Mouse (Mus musculus) intestine, embryonic 16.5 days (tissue): ENCODE results near the gene Acsm1. TPM values are rescaled to one million over a fixed set of nuclear protein-coding genes. Genes with fewer than 3 reads are reported as not detected.
"Not testable (repeated sequence)": the region's sequence is repeated elsewhere in the genome, so short reads cannot be mapped to it uniquely, and the experiment has no call there.

ENCODE experiments used
- ATAC-seq: fragments of 200-750 bp; cut with Nextera tagmentation; 2 replicates; pipeline ENCODE4 v1.8.0; 2017; ENCODE audit warnings: moderate TSS enrichment, moderate library complexity
- H3K27ac ChIP-seq: fragments of 300-500 bp; sonication (generic); 2 replicates; pipeline ENCODE4 v1.5.1; 2014; ENCODE audit warnings: mild to moderate bottlenecking, low read length
- H3K27me3 ChIP-seq: fragments of 300-500 bp; sonication (generic); replicated peaks from 2 replicates; pipeline ENCODE4 v1.6.1; 2014; ENCODE audit warnings: low read length, control low read depth, mixed read lengths; ENCODE audit not compliant: control insufficient read depth, insufficient read depth
- H3K36me3 ChIP-seq: fragments of 300-500 bp; sonication (generic); 2 replicates; pipeline ENCODE4 v1.6.1; 2014; ENCODE audit warnings: low read length, control low read depth; ENCODE audit not compliant: control insufficient read depth, insufficient read depth
- H3K4me1 ChIP-seq: fragments of 300-500 bp; sonication (generic); 2 replicates; pipeline ENCODE4 v1.6.1; 2014; ENCODE audit warnings: low read length, control low read depth, mixed read lengths; ENCODE audit not compliant: control insufficient read depth, insufficient read depth
- H3K4me2 ChIP-seq: fragments of 300-500 bp; sonication (generic); 2 replicates; pipeline ENCODE4 v1.6.1; 2014; ENCODE audit warnings: low read depth, low read length, control low read depth
- H3K4me3 ChIP-seq: fragments of 300-500 bp; sonication (generic); 2 replicates; pipeline ENCODE4 v1.5.1; 2014; ENCODE audit warnings: mild to moderate bottlenecking, low read length
- H3K9ac ChIP-seq: fragments of 300-500 bp; sonication (generic); 2 replicates; pipeline ENCODE4 v1.6.1; 2014; ENCODE audit warnings: low read depth, low read length
- H3K9me3 ChIP-seq: fragments of 300-500 bp; sonication (generic); 2 replicates; pipeline ENCODE4 v1.6.1; 2016; ENCODE audit warnings: low read length, control low read depth; ENCODE audit not compliant: control insufficient read depth
- WGBS: fragments of 180-500 bp; shearing (Covaris S2); extraction: QIAGEN DNeasy Blood & Tissue Kit; methylation state at CpG from one replicate; pipeline ENCODE4 v1.1.7; 2014; 5-methylcytosine and 5-hydroxymethylcytosine counted together
- polyA plus RNA-seq: library from polyadenylated mRNA; unstranded; fragments of >200 nt; fragmentation: Nextera tagmentation; extraction: Ambion mirVana; gene quantifications from 2 replicates; pipeline ENCODE4 v1.2.1, GENCODE M21; 2015

Acsm1 gene
- 0.09 and 0.10 TPM in 2 replicates for polyA plus RNA-seq

GRCm38 (mm10) chr7:119606664-119607076 is at the start of gene Acsm1:
Acsm1 (plus strand) TSS chr7:119607026.
- ATAC-seq = no peak
- H3K27ac ChIP-seq = no peak within 1 kb of the TSS
- H3K9ac ChIP-seq = no peak within 1 kb of the TSS
- H3K9me3 ChIP-seq = no peaks in the 10 kb centered on the region
- no peaks in the 10 kb centered on the region for H3K4me1 ChIP-seq
- WGBS = 75% methylated on average over 5 of the region's 5 CpGs
- H3K36me3 ChIP-seq = no peaks in the 10 kb centered on the region
- H3K27me3 ChIP-seq = no peaks in the 10 kb centered on the region
- H3K4me3 ChIP-seq = no peak within 1 kb of the TSS
- no peak within 1 kb of the TSS for H3K4me2 ChIP-seq

DNA sequence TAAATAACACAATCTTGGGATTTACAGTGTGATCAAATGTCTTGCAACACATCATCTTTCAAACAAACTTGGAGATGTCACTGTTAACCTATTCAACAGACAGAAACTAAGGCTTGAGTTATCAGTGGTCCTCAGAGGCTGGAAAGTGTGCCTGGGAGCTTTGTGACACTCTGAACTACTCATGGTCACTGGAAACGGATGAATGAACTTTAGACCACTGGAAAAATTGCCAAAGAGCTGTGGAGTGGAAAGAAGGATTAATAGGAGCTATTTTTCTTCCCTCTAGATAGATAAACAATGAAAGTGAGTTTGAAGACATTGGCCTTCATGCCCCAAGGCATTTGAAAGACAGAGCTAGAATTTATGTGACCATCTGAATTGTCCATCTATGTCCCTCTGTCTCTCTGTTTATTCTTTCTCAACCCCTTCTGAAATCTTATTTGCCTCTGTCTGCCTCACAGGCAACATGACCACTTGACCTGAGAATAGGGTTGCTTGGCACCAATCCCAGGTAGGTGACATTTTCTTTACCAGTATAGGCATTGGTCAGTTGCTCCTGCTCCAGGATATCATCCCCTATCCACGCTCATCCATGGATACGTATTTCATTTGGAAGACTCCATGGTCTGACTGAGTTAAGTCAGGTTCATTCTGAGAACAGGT is 46.9 kb upstream of the Acsm1 start:
- Histone ChIP-seq H3K4me3 (no peak overlapping the region), H3K4me1 (no peaks in the 10 kb centered on the region), H3K36me3 (no peaks in the 10 kb centered on the region), H3K4me2 (no peak overlapping the region), H3K9me3 (no peaks in the 10 kb centered on the region), H3K27ac (no peak overlapping the region), H3K27me3 (no peaks in the 10 kb centered on the region), H3K9ac (no peak overlapping the region)
- WGBS = 82% methylated on average over 3 of the region's 3 CpGs
- ATAC-seq = no peak

GRCm38 (mm10) chr7:119560452-119560835 is 46.4 kb upstream of the Acsm1 start:
- Histone ChIP-seq H3K27me3 (no peaks in the 10 kb centered on the region), H3K9me3 (no peaks in the 10 kb centered on the region), H3K4me3 (no peak overlapping the region), H3K9ac (no peak overlapping the region), H3K4me2 (no peak overlapping the region), H3K4me1 (no peaks in the 10 kb centered on the region), H3K36me3 (no peaks in the 10 kb centered on the region), H3K27ac (no peak overlapping the region)
- 80% methylated on average over 3 of the region's 3 CpGs for WGBS
- ATAC-seq = no peak

DNA sequence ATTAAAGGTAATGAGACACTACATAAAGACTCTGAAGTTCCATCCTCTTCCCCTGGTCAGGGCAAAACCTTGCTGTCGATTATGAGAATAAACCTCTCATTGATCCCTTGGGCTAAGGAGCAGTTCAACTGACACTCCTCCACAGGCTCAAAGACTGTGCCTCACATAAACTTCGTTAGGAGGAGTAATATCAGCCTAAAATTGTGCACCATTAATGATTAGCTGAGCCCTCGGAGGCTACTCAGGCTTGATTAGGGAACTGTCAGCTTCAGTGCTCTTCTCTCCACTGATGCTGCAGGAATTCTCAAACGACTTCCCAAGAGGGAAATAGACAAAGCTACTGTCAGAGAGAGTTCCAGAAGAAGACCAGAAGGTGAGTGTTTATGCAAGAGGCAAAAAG is 45.4 kb upstream of the Acsm1 start:
- no peak overlapping the region for H3K4me3 ChIP-seq
- no peak overlapping the region for H3K27ac ChIP-seq
- ATAC-seq = no peak
- no peaks in the 10 kb centered on the region for H3K4me1 ChIP-seq
- no peak overlapping the region for H3K4me2 ChIP-seq
- WGBS = 45% methylated on average over 4 of the region's 4 CpGs
- H3K9ac ChIP-seq = no peak overlapping the region
- no peaks in the 10 kb centered on the region for H3K27me3 ChIP-seq
- no peaks in the 10 kb centered on the region for H3K9me3 ChIP-seq
- no peaks in the 10 kb centered on the region for H3K36me3 ChIP-seq

- H3K27me3 ChIP-seq, H3K9ac ChIP-seq, H3K36me3 ChIP-seq, H3K9me3 ChIP-seq, H3K4me3 ChIP-seq, H3K4me2 ChIP-seq, H3K27ac ChIP-seq, H3K4me1 ChIP-seq, ATAC-seq: not testable (repeated sequence)
- 86% methylated on average over 2 of the region's 2 CpGs for WGBS
Observed at GRCm38 (mm10) chr7:119562476-119562875, 44.4 kb upstream of the Acsm1 start.

DNA sequence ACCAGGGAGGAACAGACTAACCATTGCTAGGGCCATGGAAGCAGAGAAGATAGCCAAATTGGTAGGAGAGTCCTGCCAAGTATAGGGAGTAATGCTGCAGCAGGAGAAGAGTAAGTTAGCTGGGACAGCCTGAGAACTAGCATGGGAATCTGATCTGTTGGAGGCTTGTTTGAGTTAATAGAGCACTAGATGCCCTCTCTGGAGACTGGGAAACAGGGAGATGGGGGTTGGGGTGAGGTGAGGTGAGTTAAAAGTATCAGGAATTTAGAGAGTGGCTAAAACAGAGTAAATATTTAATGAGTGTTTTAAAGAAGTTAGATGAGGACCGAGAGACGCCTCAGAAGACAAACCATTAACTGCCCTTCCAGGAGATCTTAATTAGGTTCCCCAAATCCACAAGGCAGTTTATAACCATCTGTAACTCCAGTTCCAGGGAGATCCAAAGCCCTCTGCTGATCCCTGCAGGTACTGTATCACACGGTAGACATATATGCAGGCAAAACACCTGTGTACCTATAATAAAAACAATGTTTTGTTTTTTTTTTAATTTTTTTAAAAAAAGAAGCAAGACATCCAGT is 12.2 kb upstream of the Acsm1 start:
- no peak overlapping the region for H3K9ac ChIP-seq
- H3K4me1 ChIP-seq = no peaks in the 10 kb centered on the region
- H3K36me3 ChIP-seq = no peaks in the 10 kb centered on the region
- H3K4me3 ChIP-seq = no peak overlapping the region
- no peaks in the 10 kb centered on the region for H3K9me3 ChIP-seq
- WGBS = 51% methylated on average over 3 of the region's 3 CpGs
- no peaks in the 10 kb centered on the region for H3K27me3 ChIP-seq
- no peak overlapping the region for H3K27ac ChIP-seq
- no peak overlapping the region for H3K4me2 ChIP-seq
- ATAC-seq = no peak

DNA sequence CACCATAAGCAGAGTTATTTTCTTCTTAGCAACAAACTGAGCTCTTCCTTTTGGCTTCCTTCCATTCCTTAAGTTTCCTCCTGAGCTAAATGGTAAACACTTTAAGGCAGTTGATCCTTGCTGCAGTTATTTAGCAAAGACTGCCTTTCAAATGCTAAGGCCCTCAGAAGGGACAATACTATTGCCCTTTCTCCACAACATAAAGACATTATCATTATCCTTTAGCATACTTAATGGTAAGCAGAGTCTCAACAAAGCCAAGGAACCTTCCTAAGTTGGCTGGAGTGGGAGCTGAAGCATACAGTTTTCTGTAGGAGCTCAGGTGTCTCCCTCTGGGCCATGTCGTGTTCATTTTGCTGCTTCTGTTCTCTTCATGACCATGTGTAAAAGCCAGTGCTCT is 11.5 kb upstream of the Acsm1 start:
- Histone ChIP-seq H3K9ac (no peak overlapping the region), H3K9me3 (no peaks in the 10 kb centered on the region), H3K4me1 (no peaks in the 10 kb centered on the region), H3K4me3 (no peak overlapping the region), H3K4me2 (no peak overlapping the region), H3K27me3 (no peaks in the 10 kb centered on the region), H3K27ac (no peak overlapping the region), H3K36me3 (no peaks in the 10 kb centered on the region)
- ATAC-seq = no peak
- WGBS = 43% methylated on average over 1 of the region's 1 CpGs

GRCm38 (mm10) chr7:119596536-119596935 is 10.3 kb upstream of the Acsm1 start:
- H3K36me3 ChIP-seq = no peaks in the 10 kb centered on the region
- 57% methylated on average over 2 of the region's 2 CpGs for WGBS
- H3K27ac ChIP-seq = no peak overlapping the region
- ATAC-seq = no peak
- H3K9me3 ChIP-seq = no peaks in the 10 kb centered on the region
- H3K27me3 ChIP-seq = no peaks in the 10 kb centered on the region
- no peak overlapping the region for H3K9ac ChIP-seq
- H3K4me3 ChIP-seq = no peak overlapping the region
- H3K4me2 ChIP-seq = no peak overlapping the region
- no peaks in the 10 kb centered on the region for H3K4me1 ChIP-seq

GRCm38 (mm10) chr7:119601195-119601953 is 5.5 kb upstream of the Acsm1 start:
- no peaks in the 10 kb centered on the region for H3K4me1 ChIP-seq
- no peaks in the 10 kb centered on the region for H3K9me3 ChIP-seq
- WGBS = 83% methylated on average over 2 of the region's 2 CpGs

More at GRCm38 (mm10) chr7:119601195-119601953, 5.5 kb upstream of the Acsm1 start:
- no peak for ATAC-seq
- H3K27me3 ChIP-seq = no peaks in the 10 kb centered on the region
- H3K4me3 ChIP-seq = no peak overlapping the region
- no peak overlapping the region for H3K27ac ChIP-seq
- H3K9ac ChIP-seq = no peak overlapping the region
- no peaks in the 10 kb centered on the region for H3K36me3 ChIP-seq
- H3K4me2 ChIP-seq = no peak overlapping the region
